Mouse (Mus musculus) left cerebral cortex, adult 11 months (tissue): ENCODE data around the gene Mctp1.

Experiments
- DNase-seq: peaks from one replicate; pipeline ENCODE4 v3.0.0; 2022; ENCODE audit warnings: low spot score

The Mctp1 gene

GRCm38 (mm10) chr13:76824932-76825694 lies 440.8 kb downstream of the Mctp1 start:
- DNase-seq: no peak

DNA sequence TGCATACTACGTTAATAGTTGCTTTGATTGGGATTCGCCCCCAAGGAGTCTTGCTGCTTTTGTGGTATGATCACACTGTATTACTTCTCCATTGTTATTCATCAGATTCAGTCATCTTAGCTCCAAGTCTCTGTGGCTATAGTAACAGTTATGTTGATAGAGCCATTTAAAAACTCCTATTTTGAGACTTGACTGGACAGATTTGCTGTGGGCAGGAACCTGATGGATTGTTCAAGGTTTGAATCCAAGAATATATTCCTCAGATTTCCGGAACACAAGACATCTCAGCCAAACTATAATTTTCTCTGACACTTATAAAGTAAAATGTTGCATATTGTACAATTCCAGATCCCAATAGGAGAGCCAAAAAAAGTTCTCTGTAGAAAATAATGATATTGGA lies 443.4 kb downstream of the Mctp1 start:
- no peak for DNase-seq

- DNase-seq: no peak
Observed at GRCm38 (mm10) chr13:76838031-76838430, 453.7 kb downstream of the Mctp1 start.

DNA sequence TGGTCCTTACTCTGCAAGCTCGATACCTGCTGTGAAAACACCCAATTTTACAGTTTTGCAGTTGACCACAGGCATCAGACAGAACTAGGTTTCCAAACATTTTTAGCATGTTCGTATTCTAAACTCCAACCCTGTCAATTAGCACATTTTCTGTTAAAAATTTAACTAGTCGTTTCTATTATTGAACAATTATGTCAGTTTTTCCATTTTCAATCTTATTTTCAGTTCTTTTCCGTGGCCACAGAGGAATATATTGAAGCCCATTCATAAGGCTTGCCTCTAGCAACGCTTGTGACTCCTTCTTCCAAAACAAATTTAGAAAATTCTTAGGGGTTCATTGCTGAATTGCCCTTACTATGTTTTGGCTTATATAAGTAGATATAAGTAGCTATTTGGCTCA lies 456.4 kb downstream of the Mctp1 start:
- DNase-seq: no peak

DNA sequence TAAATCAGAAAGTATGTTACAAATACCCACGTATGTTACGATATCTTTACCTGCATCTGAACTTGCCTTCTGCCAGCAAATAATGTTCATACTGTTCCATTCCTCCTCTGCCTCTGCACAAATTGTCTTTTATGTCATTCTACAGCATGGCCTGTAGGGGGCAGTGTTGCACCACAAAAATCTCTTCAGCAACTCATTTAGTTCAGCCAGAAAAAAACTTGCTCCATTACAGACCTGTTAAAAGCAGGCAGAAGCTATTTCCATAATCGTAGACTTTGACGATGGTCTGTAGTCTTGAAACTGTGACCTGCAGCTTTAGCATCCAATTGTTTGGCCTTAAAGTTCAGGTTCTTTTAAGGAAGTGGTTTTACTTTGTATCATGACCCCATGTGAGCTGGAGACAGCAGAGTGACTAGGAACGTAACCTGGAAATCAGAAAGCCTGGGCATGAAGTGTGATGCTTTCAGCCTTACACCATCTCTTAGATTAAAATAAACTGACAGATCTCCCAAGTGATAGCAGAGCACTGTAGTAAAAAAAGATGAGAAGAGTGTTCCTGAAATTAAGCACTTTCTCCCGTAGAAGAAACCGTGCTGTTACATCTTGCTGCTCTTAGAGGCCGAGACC lies 460.4 kb downstream of the Mctp1 start:
- DNase-seq: peak; percentile 22

DNA sequence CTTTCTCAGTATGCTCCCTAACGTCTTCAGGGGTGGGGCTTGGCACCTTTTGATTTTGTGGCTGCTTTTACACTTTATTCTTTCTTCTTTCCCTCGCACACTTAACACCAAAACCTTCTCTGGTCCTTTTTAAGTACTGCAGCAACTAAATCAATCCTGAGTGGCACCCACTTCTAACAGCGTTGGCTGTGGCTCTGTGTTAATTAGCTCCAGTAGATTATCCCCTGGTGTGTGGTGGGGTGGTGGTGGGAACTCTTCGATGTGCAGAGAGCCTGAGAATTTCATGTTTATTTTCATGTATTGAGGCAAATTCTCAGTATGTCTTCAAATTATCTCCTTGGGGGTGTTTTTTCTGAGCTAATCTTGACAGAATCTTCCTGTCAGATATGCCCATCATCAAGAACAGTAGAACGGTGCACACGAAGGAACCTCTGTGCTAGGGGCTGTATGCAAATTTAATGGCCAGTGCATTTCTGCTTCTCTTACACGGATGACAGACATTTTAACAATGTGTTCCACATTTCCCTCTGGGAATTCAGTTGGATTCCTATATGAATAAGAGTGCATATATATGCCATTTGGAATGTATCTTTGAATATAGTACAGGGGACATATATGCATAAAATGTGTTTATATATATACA lies 466.2 kb downstream of the Mctp1 start:
- DNase-seq: no peak

DNA sequence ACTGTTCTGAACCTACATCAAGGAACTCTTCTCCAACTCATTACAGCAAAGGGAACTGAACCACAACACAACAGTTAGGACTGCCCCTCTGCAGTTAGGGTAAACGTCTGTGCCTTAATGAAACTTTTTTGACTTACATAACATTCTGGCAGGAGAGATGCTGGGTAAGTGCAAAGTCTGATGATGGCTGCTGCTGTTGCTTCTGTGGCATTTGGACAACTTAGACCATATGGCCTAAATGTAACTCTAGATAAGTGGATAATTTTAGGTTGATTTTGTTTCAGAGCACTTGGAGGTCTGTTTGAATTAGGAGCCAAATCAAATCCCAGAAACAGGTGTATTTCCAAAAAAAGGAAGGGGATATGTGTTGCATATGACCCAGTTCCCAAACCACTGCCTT lies 470.0 kb downstream of the Mctp1 start:
- no peak for DNase-seq

DNA sequence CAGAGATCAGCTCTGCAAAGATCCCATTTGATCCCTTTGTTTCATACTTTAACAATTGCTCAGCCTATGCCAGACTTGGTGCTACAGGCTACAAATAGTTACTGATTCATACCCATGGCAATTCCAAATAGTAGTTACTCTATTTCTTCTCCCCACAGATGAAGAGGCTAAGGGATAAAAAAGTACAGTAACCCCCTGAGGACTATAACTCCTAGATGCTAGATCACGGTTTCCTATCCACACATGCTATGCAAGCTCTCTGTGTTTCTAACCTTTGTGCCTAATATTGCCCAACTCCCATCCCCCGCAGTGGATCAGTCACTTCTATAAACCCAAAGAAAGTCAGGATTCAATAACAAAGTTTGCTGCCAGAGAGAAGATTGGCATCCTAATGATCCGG lies 470.7 kb downstream of the Mctp1 start:
- no peak for DNase-seq

- DNase-seq: no peak
Observed at GRCm38 (mm10) chr13:76857024-76857423, 472.7 kb downstream of the Mctp1 start.

GRCm38 (mm10) chr13:76858078-76858482 lies 473.7 kb downstream of the Mctp1 start:
- DNase-seq: no peak

- no peak for DNase-seq
Observed at GRCm38 (mm10) chr13:76870291-76870690, 486.0 kb downstream of the Mctp1 start.

- no peak for DNase-seq
Observed at GRCm38 (mm10) chr13:76877887-76878763, 493.8 kb downstream of the Mctp1 start.

DNA sequence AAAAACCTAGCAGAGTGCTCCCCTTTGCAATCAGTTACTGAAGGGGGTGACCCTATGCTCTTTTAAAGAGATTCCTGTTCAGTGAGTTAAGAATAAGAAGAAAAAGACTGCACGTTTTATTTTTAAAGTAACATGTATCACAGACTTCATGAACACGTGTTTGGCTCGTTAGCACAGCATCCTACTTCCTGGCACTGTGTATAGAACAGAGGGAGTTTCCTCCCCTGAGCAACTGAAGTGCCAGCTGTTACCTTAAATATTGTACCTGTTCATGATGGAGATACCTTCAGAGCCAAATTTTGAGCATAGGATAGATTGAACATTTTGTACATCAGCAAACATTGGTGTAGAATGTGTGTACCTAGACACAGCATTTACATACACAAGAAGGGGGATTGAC lies 494.7 kb downstream of the Mctp1 start:
- DNase-seq: no peak

- DNase-seq: no peak
Observed at GRCm38 (mm10) chr13:76884517-76885092, 500.3 kb downstream of the Mctp1 start.

- DNase-seq: no peak
Observed at GRCm38 (mm10) chr13:76892987-76893386, 508.7 kb downstream of the Mctp1 start.

DNA sequence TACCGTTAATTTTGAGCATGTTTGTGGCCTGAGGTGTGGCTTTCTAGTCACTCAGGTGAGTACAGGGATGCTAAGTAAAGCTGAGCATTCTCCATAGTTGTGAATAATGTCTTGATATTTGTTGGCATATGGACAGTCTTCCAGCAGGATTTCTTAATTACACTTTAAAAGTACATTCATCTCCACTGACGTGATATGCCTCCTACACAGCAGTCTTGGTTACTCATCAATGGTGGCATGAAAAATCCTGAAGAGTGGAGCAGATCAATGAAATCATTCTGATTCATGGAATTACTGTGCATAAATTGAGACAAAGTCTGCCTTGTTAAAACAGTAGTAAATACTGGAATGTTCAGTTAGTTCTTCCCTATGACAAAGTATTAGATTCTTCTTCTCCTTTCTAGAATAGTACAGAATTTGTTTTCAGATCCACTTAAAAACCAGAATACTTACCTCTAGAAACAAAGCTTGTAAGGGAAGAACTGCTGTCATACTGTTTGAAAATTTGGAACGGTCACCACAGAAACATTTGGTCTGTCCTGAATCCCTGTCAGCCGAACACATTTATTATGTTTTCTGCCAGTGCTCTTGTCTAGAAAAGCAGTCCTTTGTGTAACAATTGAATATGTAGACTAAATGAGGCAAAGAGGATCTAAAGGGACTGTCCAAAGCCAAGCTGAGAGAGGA lies 511.6 kb downstream of the Mctp1 start:
- no peak for DNase-seq

GRCm38 (mm10) chr13:76896457-76896790 lies 512.1 kb downstream of the Mctp1 start:
- no peak for DNase-seq

DNA sequence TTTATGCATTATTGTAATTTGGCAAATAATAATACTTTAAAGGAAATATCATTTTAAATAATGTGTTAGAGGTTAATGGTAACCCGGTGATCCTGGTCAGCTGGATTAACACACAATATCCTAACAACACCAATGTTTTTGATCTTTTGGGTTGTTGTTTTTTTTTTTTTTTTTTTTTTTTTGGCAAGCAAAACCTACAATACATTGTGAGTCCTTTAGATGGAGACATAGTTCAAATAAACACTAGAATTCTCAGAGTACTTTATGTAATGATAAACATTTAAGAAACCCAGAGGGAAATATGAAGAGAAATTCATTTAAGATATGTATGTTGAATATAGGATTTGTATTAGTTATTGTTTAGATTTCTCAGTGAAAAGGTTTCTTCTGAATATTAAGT lies 534.0 kb downstream of the Mctp1 start:
- no peak for DNase-seq

DNA sequence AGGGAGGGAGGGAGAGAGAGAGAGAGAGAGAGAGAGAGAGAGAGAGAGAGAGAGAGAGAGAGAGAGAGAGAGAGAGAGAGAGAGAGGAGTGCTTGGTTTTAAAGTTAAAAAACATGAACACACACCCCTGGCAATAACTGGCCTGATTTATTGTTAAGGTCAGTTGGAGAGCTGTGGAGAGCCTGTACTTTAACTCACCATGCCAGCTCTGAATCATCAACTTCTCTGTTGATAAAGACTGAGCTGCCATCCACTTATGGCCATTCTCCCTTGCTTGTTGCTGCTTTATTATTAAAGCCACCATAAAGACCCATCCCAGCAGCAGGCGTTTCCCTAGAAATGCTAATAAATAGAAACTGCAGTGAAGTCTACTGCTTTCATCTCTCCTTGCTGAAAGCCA lies 542.5 kb downstream of the Mctp1 start:
- DNase-seq: no peak

- DNase-seq: no peak
Observed at GRCm38 (mm10) chr13:76927875-76928440, 543.6 kb downstream of the Mctp1 start.

DNA sequence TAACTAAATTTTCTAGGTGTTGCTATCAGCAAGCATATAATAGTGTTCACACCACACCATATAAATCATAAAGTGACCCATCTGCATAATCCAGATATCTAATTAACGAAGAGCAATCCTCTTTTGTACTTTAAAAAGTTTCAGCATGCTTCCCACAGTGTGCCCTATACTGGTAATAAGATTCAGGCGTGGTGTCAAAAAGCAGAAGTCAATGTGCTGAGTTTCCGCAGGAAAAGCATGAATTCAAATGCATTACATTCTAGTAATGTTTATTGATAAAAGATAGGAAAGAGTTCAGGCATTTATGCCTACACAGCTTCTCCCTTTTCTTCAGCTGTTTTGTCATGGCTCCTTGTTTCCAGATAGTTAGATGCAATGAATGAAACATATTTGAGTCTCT lies 544.8 kb downstream of the Mctp1 start:
- no peak for DNase-seq
